Mouse (Mus musculus) megakaryocyte, embryonic 14.5 days (primary cell): ENCODE measurements at regions not wholly inside any gene's neighbourhood (a gene's known extent, or its start where the extent isn't known, plus 50 kb on each side); places are given as distances from the start of the nearest gene placed in this dataset.

ENCODE experiments used
- FLI1 ChIP-seq: IDR thresholded peaks from 2 replicates; pipeline ENCODE4 v1.6.1; 2012; ENCODE audit warnings: low read length, inconsistent platforms, mixed read lengths
- GATA1 ChIP-seq: IDR thresholded peaks from 3 replicates; pipeline ENCODE4 v1.6.1; 2012; ENCODE audit warnings: mixed read lengths, low read length, inconsistent platforms, borderline replicate concordance

DNA sequence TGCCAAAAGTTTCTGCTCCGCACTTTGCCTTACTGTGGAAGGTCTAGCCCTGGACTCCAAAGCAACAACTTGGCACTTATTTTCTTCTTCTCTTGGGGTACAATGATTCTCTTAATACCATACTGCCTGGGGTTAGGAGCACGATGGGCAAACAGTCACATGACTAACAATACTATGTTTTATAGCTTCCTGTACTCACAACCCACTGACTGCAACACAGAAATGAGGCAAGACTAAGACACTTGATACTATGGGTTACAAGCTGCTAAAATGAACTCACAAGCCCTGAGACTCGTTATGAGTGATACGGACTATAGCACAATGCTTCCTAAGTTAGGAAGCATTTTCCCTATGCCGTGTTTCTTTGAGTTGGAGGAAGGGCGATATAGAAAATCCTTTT lies 222.3 kb upstream of the Zpld1 start:
- no peak for TF ChIP-seq GATA1
- no peak for TF ChIP-seq FLI1
